Mouse (Mus musculus) kidney, postnatal 0 days (tissue): ENCODE results near the gene Tbx3. TPM values are rescaled to one million over a fixed set of nuclear protein-coding genes. Genes with fewer than 3 reads are reported as not detected.
A peak's percentile ranks its signal among the peaks of the same experiment; 100 is the strongest.

Source experiments
- ATAC-seq: fragments of 200-750 bp; cut with Nextera tagmentation; replicated peaks from 2 replicates; pipeline ENCODE4 v1.8.0; 2017; ENCODE audit warnings: low read depth, moderate number of reproducible peaks, moderate TSS enrichment, moderate library complexity; ENCODE audit not compliant: low FRiP score
- DNase-seq: peaks from one replicate; pipeline ENCODE4 v3.0.0-alpha.2; 2016; ENCODE audit warnings: low spot score
- H3K27ac ChIP-seq: fragments of 300-500 bp; sonication (generic); 2 replicates; pipeline ENCODE4 v1.5.1; 2014; ENCODE audit warnings: mild to moderate bottlenecking
- H3K27me3 ChIP-seq: fragments of 300-500 bp; sonication (generic); 2 replicates; pipeline ENCODE4 v1.6.1; 2014; ENCODE audit warnings: low read length, mixed read lengths; ENCODE audit not compliant: insufficient read depth
- H3K36me3 ChIP-seq: fragments of 300-500 bp; sonication (generic); 2 replicates; pipeline ENCODE4 v1.6.1; 2014; ENCODE audit warnings: low read length, mixed read lengths; ENCODE audit not compliant: insufficient read depth
- H3K4me1 ChIP-seq: fragments of 300-500 bp; sonication (generic); replicated peaks from 2 replicates; pipeline ENCODE4 v1.6.1; 2014; ENCODE audit warnings: antibody characterized with exemption, low read length, mixed read lengths; ENCODE audit not compliant: insufficient read depth
- H3K4me2 ChIP-seq: fragments of 300-500 bp; sonication (generic); 2 replicates; pipeline ENCODE4 v1.6.1; 2014; ENCODE audit warnings: mild to moderate bottlenecking, low read length, moderate library complexity, mixed read lengths
- H3K4me3 ChIP-seq: fragments of 300-500 bp; sonication (generic); replicated peaks from 2 replicates; pipeline ENCODE4 v1.5.1; 2014; ENCODE audit warnings: low read depth, low read length
- H3K9ac ChIP-seq: fragments of 300-500 bp; sonication (generic); 2 replicates; pipeline ENCODE4 v1.6.1; 2014; ENCODE audit warnings: low read depth, low read length
- H3K9me3 ChIP-seq: fragments of 300-500 bp; sonication (generic); replicated peaks from 2 replicates; pipeline ENCODE4 v1.6.1; 2016; ENCODE audit warnings: low read length, inconsistent platforms, mixed read lengths
- CTCF ChIP-seq: IDR thresholded peaks from 2 replicates; pipeline ENCODE4 v1.5.1; 2016; ENCODE audit warnings: antibody characterized with exemption, low read depth, mild to moderate bottlenecking, moderate library complexity
- WGBS: fragments of 180-500 bp; shearing (Covaris S2); extraction: QIAGEN DNeasy Blood & Tissue Kit; methylation state at CpG from one replicate; pipeline ENCODE4 v1.1.7; 2014; 5-methylcytosine and 5-hydroxymethylcytosine counted together
- polyA plus RNA-seq: library from polyadenylated mRNA; unstranded; fragments of >200 nt; fragmentation: Nextera tagmentation; extraction: Ambion mirVana; gene quantifications from 2 replicates; pipeline ENCODE4 v1.2.1, GENCODE M21; 2015

Gene Tbx3
- 32.9 and 36.8 TPM in 2 replicates for polyA plus RNA-seq

DNA sequence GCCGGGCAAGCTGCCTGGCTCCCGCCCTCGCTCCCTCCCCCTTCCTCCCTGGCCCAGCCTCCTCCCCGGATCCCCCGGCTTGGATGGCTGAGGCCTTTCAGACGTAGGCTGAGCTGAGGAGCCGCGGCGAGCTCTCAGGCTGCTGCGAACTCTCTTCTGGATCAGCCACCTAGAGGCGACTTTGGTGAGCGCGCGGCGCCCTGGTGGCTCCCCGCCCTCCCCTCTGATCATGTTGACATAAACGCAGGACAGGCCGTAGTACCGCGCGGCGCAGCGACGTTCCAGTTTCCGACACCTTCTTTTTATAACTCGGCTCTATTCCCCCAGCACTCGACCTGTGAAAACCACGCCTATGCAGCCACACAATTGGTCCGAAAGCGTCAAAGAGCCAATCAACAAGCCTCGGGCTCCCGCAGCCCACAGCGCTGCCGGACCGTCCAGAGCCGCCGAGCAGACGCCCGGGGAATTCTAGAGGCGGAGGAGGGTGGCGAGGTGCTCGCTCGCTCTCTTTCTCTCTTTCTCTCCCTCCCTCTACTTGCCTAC, at the start of gene Tbx3:
Gene Tbx3 (plus strand): TSS at position 104 of the 543 bp plus-strand sequence.
- ATAC-seq = peak; percentile 93
- Histone ChIP-seq H3K4me2 (peak within 1 kb of the TSS; percentile 71), H3K4me1 (no peaks in the 10 kb centered on the region), H3K27me3 (peaks cover 54% of the 10 kb centered on the region), H3K36me3 (no peaks in the 10 kb centered on the region), H3K9me3 (no peaks in the 10 kb centered on the region), H3K9ac (peak within 1 kb of the TSS; percentile 79), H3K4me3 (peak within 1 kb of the TSS; percentile 65), H3K27ac (peak within 1 kb of the TSS; percentile 91)
- under 1% methylated on average over 42 of the region's 43 CpGs for WGBS
- TF ChIP-seq CTCF = peak; percentile 70
- peak; percentile 97 for DNase-seq

DNA sequence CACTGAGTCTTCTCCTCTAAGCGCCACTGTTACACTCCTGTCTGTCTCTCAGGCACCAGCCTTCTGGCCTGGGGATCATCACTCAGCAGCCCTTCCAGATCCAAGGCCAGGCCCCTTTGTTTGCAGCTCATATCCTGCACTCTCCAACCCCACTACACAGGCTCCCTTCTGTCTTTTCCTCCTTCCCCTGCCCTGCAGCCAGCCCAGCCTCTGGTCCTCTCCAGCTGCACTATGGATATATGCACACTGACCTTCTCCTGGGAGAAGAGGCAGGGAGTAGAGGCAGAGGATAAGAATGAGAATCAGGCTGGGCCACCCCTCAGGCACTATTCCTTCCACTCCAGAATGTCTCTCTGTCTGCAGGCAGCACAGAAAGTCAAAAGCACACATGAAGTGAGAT, 48.4 kb upstream of the Tbx3 start:
- ATAC-seq = no peak
- WGBS = 70% methylated on average over 1 of the region's 1 CpGs

GRCm38 (mm10) chr5:119624554-119624953, 45.9 kb upstream of the Tbx3 start:
- H3K4me2 ChIP-seq = no peak overlapping the region
- H3K4me1 ChIP-seq = peaks cover 8% of the 10 kb centered on the region; the same call in 1 of the 2 replicates
- ATAC-seq = no peak
- no peak overlapping the region for H3K9ac ChIP-seq
- TF ChIP-seq CTCF = no peak
- H3K36me3 ChIP-seq = no peaks in the 10 kb centered on the region
- peaks cover 20% of the 10 kb centered on the region for H3K27me3 ChIP-seq
- no peak overlapping the region for H3K27ac ChIP-seq
- 29% methylated on average over 1 of the region's 1 CpGs for WGBS
- no peak overlapping the region for H3K4me3 ChIP-seq
- DNase-seq = no peak
- no peaks in the 10 kb centered on the region for H3K9me3 ChIP-seq

More for the DNA sequence above, 48.4 kb upstream of the Tbx3 start:
- TF ChIP-seq CTCF = no peak
- no peaks in the 10 kb centered on the region for H3K36me3 ChIP-seq
- H3K4me3 ChIP-seq = no peak overlapping the region
- no peak overlapping the region for H3K27ac ChIP-seq
- H3K9me3 ChIP-seq = no peaks in the 10 kb centered on the region
- H3K9ac ChIP-seq = no peak overlapping the region
- H3K4me1 ChIP-seq = peaks cover 7% of the 10 kb centered on the region; the same call in 1 of the 2 replicates
- no peak for DNase-seq
- H3K27me3 ChIP-seq = peaks cover 12% of the 10 kb centered on the region
- no peak overlapping the region for H3K4me2 ChIP-seq

DNA sequence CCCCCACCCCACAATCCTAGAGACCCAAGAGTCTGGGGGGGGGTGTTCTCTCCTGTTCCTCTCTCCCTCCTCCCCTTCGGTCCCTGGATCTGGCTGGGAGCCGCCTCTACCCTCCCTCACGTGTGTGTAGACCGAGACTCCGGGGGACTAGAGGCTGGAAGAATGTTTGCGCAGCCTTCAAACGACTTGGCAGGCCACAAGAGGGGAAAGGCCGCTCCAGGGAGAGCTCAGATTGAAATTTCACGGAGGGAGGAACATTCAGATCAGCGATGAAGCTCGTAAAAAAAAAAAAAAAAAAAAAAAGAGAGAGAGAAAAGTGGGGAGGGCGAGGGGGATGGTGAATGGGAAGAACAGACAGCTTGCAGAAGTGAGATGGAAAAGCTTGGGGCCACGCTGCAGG, 44.9 kb upstream of the Tbx3 start:
- no peaks in the 10 kb centered on the region for H3K9me3 ChIP-seq
- DNase-seq (peak; percentile 59), ATAC-seq (no peak)
- H3K27me3 ChIP-seq = peaks cover 22% of the 10 kb centered on the region
- 7% methylated on average over 13 of the region's 13 CpGs for WGBS
- peaks cover 8% of the 10 kb centered on the region; the same call in 1 of the 2 replicates for H3K4me1 ChIP-seq
- no peak for TF ChIP-seq CTCF
- no peak overlapping the region for H3K4me3 ChIP-seq
- H3K9ac ChIP-seq = no peak overlapping the region
- no peak overlapping the region for H3K4me2 ChIP-seq
- H3K27ac ChIP-seq = no peak overlapping the region
- H3K36me3 ChIP-seq = no peaks in the 10 kb centered on the region

DNA sequence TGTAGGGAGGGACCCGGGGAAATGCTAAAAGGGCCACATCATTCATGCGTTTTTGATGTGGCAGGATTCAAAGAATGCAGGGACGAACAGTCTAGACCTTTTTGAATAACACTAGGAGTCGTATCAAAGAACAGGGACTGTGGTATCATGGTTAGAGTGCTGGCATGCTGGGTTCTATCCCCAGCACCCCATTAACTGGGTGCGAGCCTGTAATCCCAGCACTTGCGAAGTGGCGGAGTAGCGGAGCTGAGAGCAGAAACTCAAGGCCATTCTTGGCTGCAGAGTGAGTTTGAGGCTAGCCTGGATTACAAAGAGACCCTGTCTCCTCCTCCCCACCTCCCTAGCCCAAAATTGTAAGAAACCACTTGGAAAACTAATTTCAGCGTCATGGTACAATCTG, 44.3 kb upstream of the Tbx3 start:
- H3K9ac ChIP-seq = no peak overlapping the region
- TF ChIP-seq CTCF = no peak
- no peak overlapping the region for H3K4me2 ChIP-seq
- no peak for DNase-seq
- ATAC-seq = no peak
- H3K27me3 ChIP-seq = peaks cover 24% of the 10 kb centered on the region
- H3K9me3 ChIP-seq = no peaks in the 10 kb centered on the region
- WGBS = 31% methylated on average over 9 of the region's 9 CpGs
- no peaks in the 10 kb centered on the region for H3K36me3 ChIP-seq
- H3K4me1 ChIP-seq = peaks cover 8% of the 10 kb centered on the region; the same call in 1 of the 2 replicates
- no peak overlapping the region for H3K4me3 ChIP-seq
- no peak overlapping the region for H3K27ac ChIP-seq

GRCm38 (mm10) chr5:119626662-119627061, 43.8 kb upstream of the Tbx3 start:
- Histone ChIP-seq H3K9ac (no peak overlapping the region), H3K4me3 (peak overlapping the region; percentile 4; the same call in 1 of the 2 replicates)
- no peak for DNase-seq

GRCm38 (mm10) chr5:119628100-119628499, 42.4 kb upstream of the Tbx3 start:
- Histone ChIP-seq H3K4me3 (no peak overlapping the region), H3K4me1 (peaks cover 8% of the 10 kb centered on the region; the same call in 1 of the 2 replicates), H3K4me2 (no peak overlapping the region), H3K27me3 (peaks cover 24% of the 10 kb centered on the region), H3K36me3 (no peaks in the 10 kb centered on the region), H3K9me3 (no peaks in the 10 kb centered on the region), H3K9ac (no peak overlapping the region), H3K27ac (no peak overlapping the region)
- TF ChIP-seq CTCF = no peak
- DNase-seq (no peak), ATAC-seq (no peak)
- WGBS = 72% methylated on average over 3 of the region's 3 CpGs

More at GRCm38 (mm10) chr5:119626662-119627061, 43.8 kb upstream of the Tbx3 start:
- Histone ChIP-seq H3K9me3 (no peaks in the 10 kb centered on the region), H3K27me3 (peaks cover 24% of the 10 kb centered on the region), H3K27ac (no peak overlapping the region), H3K4me1 (peaks cover 8% of the 10 kb centered on the region; the same call in 1 of the 2 replicates), H3K36me3 (no peaks in the 10 kb centered on the region), H3K4me2 (peak overlapping the region; percentile 36)
- 9% methylated on average over 22 of the region's 22 CpGs for WGBS
- TF ChIP-seq CTCF = no peak
- no peak for ATAC-seq
